Mouse (Mus musculus) embryonic facial prominence, embryonic 10.5 days (tissue): ENCODE results near the gene Inpp4b. TPM values are rescaled to one million over a fixed set of nuclear protein-coding genes. Genes with fewer than 3 reads are reported as not detected.
"Not testable (repeated sequence)": the region's sequence is repeated elsewhere in the genome, so short reads cannot be mapped to it uniquely, and the experiment has no call there.

Experiments
- DNase-seq: peaks from one replicate; pipeline ENCODE4 v3.0.0-alpha.2; 2017; ENCODE audit warnings: low spot score
- H3K27ac ChIP-seq: fragments of 300-500 bp; sonication (generic); replicated peaks from 2 replicates; pipeline ENCODE4 v1.5.1; 2016; ENCODE audit warnings: mild to moderate bottlenecking
- H3K27me3 ChIP-seq: fragments of 300-500 bp; sonication (generic); replicated peaks from 2 replicates; pipeline ENCODE4 v1.6.1; 2016; ENCODE audit warnings: low read depth, mild to moderate bottlenecking; ENCODE audit not compliant: poor library complexity, severe bottlenecking
- H3K36me3 ChIP-seq: fragments of 300-500 bp; sonication (generic); replicated peaks from 2 replicates; pipeline ENCODE4 v1.6.1; 2016; ENCODE audit warnings: mild to moderate bottlenecking, moderate library complexity
- H3K4me1 ChIP-seq: fragments of 300-500 bp; sonication (generic); 2 replicates; pipeline ENCODE4 v1.6.1; 2016
- H3K4me3 ChIP-seq: fragments of 300-500 bp; sonication (generic); 2 replicates; pipeline ENCODE4 v1.5.1; 2016; ENCODE audit warnings: mild to moderate bottlenecking, moderate library complexity
- H3K9me3 ChIP-seq: fragments of 300-500 bp; sonication (generic); 2 replicates; pipeline ENCODE4 v1.6.1; 2016; ENCODE audit warnings: mild to moderate bottlenecking
- WGBS: fragments of 180-500 bp; shearing (Covaris S2); methylation state at CpG from one replicate; pipeline ENCODE4 v1.1.7; 2016; 5-methylcytosine and 5-hydroxymethylcytosine counted together
- polyA plus RNA-seq: library from polyadenylated mRNA; unstranded; fragments of >200 nt; fragmentation: Nextera tagmentation; extraction: Ambion mirVana; gene quantifications from 2 replicates; pipeline ENCODE4 v1.2.1, GENCODE M21; 2016

The Inpp4b gene
- polyA plus RNA-seq, 1 experiment from 2014 or later, result 12.4 TPM

DNA sequence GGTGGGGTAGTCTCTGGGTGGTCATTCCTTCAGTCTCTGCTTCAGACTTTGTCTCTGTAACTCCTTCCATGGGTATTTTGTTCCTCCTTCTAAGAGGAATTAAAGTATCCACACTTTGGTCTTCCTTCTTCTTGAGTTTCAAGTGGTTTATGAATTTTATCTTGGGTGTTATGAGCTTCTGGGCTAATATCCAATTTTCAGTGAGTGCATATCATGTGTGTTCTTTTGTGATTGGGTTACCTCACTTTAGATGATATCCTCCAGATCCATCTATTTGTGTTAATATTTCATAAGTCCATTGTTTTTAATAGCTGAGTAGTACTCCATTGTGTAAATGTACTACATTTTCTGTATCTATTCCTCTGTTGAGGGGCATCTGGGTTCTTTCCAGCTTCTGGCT lies 467.1 kb downstream of the Inpp4b start:
- not testable (repeated sequence) for H3K36me3 ChIP-seq, H3K27me3 ChIP-seq, H3K27ac ChIP-seq, DNase-seq, H3K9me3 ChIP-seq, H3K4me3 ChIP-seq
- H3K4me1 ChIP-seq, result peaks cover 36% of the 10 kb centered on the region

DNA sequence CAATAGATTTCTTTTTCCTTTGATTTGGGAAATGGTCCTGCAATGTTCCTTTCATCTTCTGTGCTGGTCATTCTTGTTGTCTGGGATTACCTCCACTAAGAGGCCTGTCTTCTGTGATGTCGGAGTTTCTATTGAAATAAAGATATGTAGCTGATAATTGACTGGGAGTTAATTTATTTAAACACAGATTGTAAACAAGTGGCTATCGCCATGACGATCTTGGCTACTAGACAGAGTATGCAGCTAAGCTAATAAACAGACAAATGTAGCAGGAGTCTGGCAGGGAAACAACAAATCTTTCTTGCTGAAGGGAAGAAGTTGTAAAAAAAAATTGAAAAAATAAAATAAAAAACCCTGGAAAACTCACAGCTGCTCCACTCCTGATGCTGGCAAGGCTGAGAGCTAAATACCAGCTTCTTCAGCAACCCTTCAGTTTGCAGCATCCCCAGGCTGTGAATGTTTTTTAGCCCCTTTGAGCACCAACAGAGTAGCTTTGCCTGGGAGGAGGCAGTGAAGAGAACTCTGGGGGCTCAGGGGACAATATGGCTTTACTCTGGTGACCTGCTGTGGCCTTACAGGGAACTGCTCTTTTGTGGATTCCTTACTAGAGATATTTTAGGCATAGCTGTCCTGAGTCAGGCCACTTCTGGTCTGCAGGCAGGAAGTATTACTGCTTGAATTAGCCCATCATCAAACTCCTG lies 469.8 kb downstream of the Inpp4b start:
- Histone ChIP-seq H3K27me3 (no peaks in the 10 kb centered on the region), H3K9me3 (no peaks in the 10 kb centered on the region), H3K4me1 (peaks cover 53% of the 10 kb centered on the region), H3K27ac (peak overlapping the region; percentile 57; the same call in 1 of the 2 replicates), H3K36me3 (no peaks in the 10 kb centered on the region), H3K4me3 (no peak overlapping the region)
- WGBS, result 28% methylated on average over 3 of the region's 3 CpGs
- DNase-seq, result peak; percentile 30

DNA sequence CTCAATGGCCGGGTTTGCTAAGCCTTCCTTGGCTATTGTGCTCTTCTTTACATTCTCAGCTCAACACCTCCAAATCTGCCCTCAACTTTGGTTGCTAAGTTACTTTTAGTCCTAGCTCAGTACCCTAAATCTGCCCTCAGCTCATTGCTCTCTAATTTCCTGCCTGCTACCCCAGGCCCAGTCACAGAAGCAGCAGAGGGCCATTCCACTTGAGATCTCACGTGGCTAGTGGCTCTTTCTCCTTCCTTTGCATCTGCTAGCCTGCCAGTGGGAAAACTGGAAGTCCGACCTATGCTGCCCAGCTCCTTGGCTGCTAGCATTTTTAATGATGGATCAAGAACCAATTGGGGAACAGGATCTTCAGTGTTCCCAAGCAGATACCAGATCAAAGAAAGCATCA lies 472.4 kb downstream of the Inpp4b start:
- Histone ChIP-seq H3K36me3 (no peaks in the 10 kb centered on the region), H3K4me1 (peaks cover 53% of the 10 kb centered on the region), H3K4me3 (no peak overlapping the region), H3K9me3 (no peaks in the 10 kb centered on the region), H3K27me3 (no peaks in the 10 kb centered on the region), H3K27ac (peak overlapping the region; percentile 57; the same call in 1 of the 2 replicates)
- 34% methylated on average over 3 of the region's 3 CpGs for WGBS
- peak; percentile 20 for DNase-seq

DNA sequence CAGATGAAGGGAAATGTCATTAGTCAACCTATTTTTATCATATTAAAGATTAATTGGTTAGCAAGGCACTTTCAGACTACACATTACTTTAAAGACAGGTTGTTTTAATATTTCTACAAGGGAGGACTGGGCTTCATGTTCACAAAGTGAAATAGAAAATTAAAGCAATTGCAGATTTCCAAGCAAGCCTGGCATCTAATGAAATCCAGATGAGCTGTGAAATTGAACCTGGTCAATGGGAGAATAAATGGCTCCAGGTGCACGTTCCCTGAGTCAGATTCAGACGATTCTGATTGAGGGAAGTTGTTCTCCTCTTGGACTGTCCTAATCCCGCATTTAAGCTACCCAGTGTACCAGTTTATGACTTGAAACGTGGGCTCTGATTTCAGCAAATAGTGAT lies 473.2 kb downstream of the Inpp4b start:
- DNase-seq, result peak; percentile 62
- H3K36me3 ChIP-seq, result no peaks in the 10 kb centered on the region
- WGBS, result 29% methylated on average over 4 of the region's 4 CpGs
- no peaks in the 10 kb centered on the region for H3K27me3 ChIP-seq
- H3K27ac ChIP-seq, result no peak overlapping the region
- H3K4me1 ChIP-seq, result peaks cover 53% of the 10 kb centered on the region
- H3K4me3 ChIP-seq, result no peak overlapping the region
- no peaks in the 10 kb centered on the region for H3K9me3 ChIP-seq

DNA sequence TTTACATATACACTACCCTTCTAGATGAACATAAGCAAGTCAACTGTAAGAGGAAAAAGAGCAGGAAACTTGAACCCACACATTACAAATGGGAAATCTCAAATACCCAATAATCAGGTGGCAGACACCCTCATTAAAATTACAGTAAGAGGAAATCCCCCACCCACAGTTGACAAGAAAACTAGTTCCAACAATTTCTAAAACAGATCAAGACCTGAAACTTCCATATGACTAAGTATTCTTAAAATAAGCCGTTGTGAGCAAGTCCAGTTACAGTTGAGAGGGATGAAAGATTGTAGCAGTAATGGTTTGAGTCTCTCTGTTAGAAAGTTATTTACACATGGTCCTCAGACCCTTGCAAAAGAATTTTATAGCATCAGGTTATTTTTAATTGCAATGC lies 480.8 kb downstream of the Inpp4b start:
- Histone ChIP-seq H3K27me3 (no peaks in the 10 kb centered on the region), H3K4me3 (no peak overlapping the region), H3K27ac (no peak overlapping the region), H3K36me3 (no peaks in the 10 kb centered on the region), H3K4me1 (no peaks in the 10 kb centered on the region), H3K9me3 (no peaks in the 10 kb centered on the region)
- no peak for DNase-seq
- WGBS, result 87% methylated on average over 1 of the region's 1 CpGs

DNA sequence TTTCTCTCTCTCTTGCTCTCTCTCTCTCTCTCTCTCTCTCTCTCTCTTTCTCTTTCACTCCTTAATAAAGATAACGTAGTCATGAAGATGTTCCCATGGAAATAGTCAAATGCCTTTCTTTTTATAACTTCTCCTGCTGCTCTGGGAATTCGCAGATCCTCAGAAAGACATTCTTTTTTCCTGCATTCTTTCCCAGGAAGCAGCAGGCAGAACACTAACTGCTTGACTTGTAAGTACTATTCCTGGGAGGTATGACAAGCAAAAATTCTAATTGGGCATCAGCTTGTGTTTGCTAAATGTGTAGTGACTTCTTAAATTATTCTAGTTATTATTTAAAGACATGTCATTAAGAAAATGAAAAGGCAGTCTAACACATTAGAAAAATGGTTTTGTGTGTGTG lies 482.6 kb downstream of the Inpp4b start:
- 58% methylated on average over 2 of the region's 2 CpGs for WGBS
- no peak overlapping the region for H3K27ac ChIP-seq
- H3K27me3 ChIP-seq, result no peaks in the 10 kb centered on the region
- no peaks in the 10 kb centered on the region for H3K4me1 ChIP-seq
- DNase-seq, result no peak
- H3K36me3 ChIP-seq, result no peaks in the 10 kb centered on the region
- H3K4me3 ChIP-seq, result no peak overlapping the region
- no peaks in the 10 kb centered on the region for H3K9me3 ChIP-seq

DNA sequence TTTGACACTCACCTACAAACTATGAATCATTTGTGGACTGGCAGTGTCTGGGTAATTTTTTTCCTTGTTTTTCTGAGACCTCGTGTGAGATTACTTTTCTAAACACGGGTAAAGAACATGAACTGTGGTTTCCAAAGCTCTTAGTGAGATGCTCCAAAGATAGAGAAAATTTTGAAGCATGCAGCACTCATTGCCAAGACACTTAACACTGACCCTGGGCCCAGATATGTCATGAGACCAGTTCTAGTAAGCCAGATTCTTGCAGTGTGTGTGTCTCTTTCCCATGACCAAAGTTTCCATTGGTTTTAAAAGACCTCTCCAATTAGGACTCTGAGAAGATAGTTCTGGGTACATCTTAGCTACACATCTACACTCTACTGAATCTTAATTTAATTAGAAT lies 484.1 kb downstream of the Inpp4b start:
- no peak overlapping the region for H3K4me3 ChIP-seq
- WGBS, result 82% methylated on average over 2 of the region's 2 CpGs
- no peaks in the 10 kb centered on the region for H3K9me3 ChIP-seq
- no peak for DNase-seq
- H3K27ac ChIP-seq, result no peak overlapping the region
- H3K36me3 ChIP-seq, result no peaks in the 10 kb centered on the region
- no peaks in the 10 kb centered on the region for H3K4me1 ChIP-seq
- H3K27me3 ChIP-seq, result no peaks in the 10 kb centered on the region

DNA sequence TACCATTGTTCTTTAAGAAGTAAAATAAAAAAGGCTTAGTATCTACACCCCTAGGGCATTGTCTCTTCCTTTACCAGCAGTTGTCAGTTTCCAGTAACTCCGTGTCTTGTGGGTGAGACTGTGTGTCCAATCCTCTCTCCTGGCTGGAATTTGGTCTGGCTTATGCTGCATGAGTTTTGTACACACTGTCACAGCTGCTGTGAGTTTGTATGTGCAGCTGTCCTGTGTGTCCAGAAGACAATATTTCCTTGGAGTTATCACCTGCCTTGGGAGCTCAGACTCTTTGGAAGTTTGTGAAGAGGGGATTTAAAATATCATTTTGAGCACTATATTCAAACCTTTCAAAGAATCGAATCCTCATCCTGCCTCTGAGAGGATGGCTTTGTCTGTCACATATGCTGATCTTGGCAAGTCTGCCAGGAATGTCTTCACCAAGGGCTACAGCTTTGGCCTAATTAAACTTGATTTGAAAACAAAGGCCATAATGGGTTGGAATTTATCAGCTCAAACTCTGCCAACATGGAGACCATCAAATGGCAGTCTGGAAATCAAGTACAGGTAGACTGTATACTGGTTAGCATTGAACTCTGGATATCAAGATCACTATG lies 485.1 kb downstream of the Inpp4b start:
- Histone ChIP-seq H3K4me3 (no peak overlapping the region), H3K4me1 (no peaks in the 10 kb centered on the region), H3K27me3 (no peaks in the 10 kb centered on the region), H3K9me3 (no peaks in the 10 kb centered on the region), H3K27ac (no peak overlapping the region), H3K36me3 (no peaks in the 10 kb centered on the region)
- no peak for DNase-seq
- 69% methylated on average over 2 of the region's 2 CpGs for WGBS

DNA sequence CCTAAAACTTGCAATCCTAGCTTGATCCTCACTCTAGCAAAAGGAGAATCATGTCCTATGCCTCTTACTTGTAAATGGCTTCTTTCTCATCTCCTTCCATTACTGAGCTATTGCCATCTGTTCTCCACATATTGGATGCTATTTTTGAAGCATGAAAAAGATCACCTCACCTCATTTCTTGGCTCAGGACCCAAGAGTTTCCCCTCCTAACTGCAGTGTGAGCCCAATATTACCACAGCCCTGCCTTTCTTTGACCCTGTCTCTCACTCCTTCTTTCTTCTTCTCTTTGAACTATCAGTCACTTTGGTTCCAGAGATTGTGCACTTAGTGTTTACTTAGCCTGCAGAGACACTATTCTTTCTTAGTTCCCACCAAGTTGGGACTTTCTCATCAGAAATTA lies 489.1 kb downstream of the Inpp4b start:
- no peak overlapping the region for H3K4me3 ChIP-seq
- H3K4me1 ChIP-seq, result no peaks in the 10 kb centered on the region
- H3K9me3 ChIP-seq, result no peaks in the 10 kb centered on the region
- no peaks in the 10 kb centered on the region for H3K36me3 ChIP-seq
- H3K27ac ChIP-seq, result no peak overlapping the region
- no peaks in the 10 kb centered on the region for H3K27me3 ChIP-seq
- DNase-seq, result no peak

DNA sequence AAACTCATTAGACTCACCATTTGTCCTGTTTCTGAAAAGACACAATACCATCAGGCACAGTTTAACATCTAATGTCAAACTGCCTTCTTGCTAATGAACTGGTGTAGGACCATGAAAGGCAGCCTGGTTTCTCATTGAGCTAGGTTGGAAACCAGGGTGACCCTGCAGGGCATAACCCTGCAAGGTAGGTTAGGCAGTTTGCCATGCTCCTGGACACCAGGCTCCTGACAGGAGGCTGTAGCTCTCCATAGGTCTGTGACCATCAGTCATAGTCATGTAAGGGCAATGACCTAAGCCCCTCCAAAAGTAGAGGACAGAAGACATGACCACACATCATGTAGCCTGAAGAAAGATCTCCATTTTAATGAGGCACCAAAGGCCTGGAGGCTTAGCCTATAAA lies 491.5 kb downstream of the Inpp4b start:
- H3K9me3 ChIP-seq, result no peaks in the 10 kb centered on the region
- H3K4me1 ChIP-seq, result no peaks in the 10 kb centered on the region
- no peak overlapping the region for H3K27ac ChIP-seq
- no peaks in the 10 kb centered on the region for H3K27me3 ChIP-seq
- H3K36me3 ChIP-seq, result no peaks in the 10 kb centered on the region
- DNase-seq, result no peak
- no peak overlapping the region for H3K4me3 ChIP-seq

DNA sequence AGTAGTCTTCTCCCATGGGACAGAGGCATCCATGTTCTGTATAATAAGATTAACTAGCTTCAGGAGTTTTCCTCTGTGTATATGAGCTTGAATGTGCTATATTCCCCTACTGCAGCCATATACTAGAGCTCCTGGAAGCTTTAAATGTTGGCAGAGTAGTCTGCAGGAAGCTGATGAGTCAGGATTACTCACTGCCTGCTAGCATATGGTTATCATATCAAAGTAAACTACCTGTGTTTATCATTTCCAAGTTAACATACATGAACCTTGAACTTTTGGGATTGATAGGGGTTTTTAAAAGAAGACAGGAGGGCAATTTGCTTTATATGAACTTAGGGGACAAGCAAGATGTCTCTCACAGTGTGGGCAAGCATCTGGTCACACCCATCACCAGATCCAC lies 498.2 kb downstream of the Inpp4b start:
- no peaks in the 10 kb centered on the region for H3K36me3 ChIP-seq
- no peaks in the 10 kb centered on the region for H3K27me3 ChIP-seq
- no peaks in the 10 kb centered on the region for H3K9me3 ChIP-seq
- H3K4me1 ChIP-seq, result no peaks in the 10 kb centered on the region
- no peak overlapping the region for H3K27ac ChIP-seq
- DNase-seq, result no peak
- no peak overlapping the region for H3K4me3 ChIP-seq

DNA sequence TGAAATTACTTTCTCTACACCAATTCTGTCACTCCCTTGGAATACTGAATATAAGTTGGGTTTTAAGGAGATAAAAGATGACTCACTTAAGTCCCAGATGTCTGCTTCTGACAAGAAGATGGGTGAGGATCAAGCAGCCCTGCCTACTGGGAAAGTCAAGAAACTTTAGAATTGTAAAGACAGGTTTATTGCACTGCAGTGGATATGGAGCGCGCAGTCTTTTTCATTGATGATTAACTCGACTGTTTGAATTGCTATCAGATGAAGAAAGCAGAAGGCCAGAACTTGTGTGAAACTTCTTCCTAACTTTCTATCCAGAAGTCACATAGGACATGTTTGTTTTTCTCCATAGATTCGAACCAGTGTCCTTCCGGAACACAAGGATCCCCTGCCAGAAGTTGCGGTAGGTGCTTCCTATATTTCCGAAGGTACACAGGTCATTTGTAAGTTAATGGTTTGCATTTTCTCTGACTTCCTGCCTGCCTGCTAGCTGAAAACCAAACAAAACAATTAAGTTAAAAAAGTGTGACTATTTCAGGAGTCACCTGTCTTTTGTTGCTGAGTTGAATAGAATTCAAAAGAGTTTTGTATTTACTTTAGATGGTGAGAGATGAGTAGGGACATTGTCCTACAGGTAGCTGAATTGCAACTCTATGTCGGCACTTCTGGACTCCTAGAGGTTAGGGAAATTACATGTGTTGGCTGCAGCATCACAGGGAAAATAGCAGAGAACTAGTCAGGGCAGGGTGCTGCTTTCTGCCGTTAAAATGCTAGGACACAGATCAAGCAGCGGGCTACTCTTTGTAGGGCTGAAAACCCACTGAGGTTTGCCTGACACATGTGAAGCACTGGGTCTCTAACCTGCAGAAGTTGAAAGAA lies 502.0 kb downstream of the Inpp4b start:
- no peak for DNase-seq
- H3K27ac ChIP-seq, result no peak overlapping the region
- WGBS, result 89% methylated on average over 10 of the region's 10 CpGs

DNA sequence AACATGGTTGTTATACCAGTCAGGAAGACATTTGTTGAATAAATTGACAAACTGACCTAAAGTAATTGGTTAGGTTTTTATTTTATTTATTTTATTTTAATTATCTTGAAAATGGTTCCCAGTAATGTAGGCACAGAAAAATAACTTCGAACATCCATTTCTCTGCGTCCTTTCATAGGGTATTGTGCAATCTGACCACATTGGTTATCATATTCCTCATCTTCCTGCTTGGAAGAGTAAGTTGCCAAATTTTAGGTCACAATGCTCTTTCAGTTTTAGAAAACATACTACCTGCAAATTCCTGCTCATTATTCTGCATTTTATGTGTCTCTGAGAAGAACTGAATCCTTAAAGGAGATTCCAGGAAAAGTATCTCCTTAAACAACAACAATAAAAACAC lies 505.6 kb downstream of the Inpp4b start:
- 94% methylated on average over 2 of the region's 2 CpGs for WGBS
- H3K4me3 ChIP-seq, result no peak overlapping the region
- no peaks in the 10 kb centered on the region for H3K4me1 ChIP-seq
- no peaks in the 10 kb centered on the region for H3K36me3 ChIP-seq
- no peaks in the 10 kb centered on the region for H3K9me3 ChIP-seq
- H3K27me3 ChIP-seq, result no peaks in the 10 kb centered on the region
- no peak for DNase-seq
- no peak overlapping the region for H3K27ac ChIP-seq

More for the DNA sequence above, 502.0 kb downstream of the Inpp4b start:
- H3K36me3 ChIP-seq, result no peaks in the 10 kb centered on the region
- H3K4me3 ChIP-seq, result no peak overlapping the region
- H3K9me3 ChIP-seq, result no peaks in the 10 kb centered on the region
- no peaks in the 10 kb centered on the region for H3K27me3 ChIP-seq
- no peaks in the 10 kb centered on the region for H3K4me1 ChIP-seq
